Mouse (Mus musculus) liver, embryonic 16.5 days (tissue): ENCODE measurements around the gene Ercc6. TPM values are rescaled to one million over a fixed set of nuclear protein-coding genes. Genes with fewer than 3 reads are reported as not detected.

Source experiments
- ATAC-seq: fragments of 200-750 bp; cut with Nextera tagmentation; 2 replicates; pipeline ENCODE4 v1.8.0; 2017; ENCODE audit warnings: low read depth, mild to moderate bottlenecking, moderate number of reproducible peaks, moderate library complexity
- H3K27ac ChIP-seq: fragments of 300-500 bp; sonication (generic); 2 replicates; pipeline ENCODE4 v1.5.1; 2014; ENCODE audit warnings: mild to moderate bottlenecking, low read length
- H3K27me3 ChIP-seq: fragments of 300-500 bp; sonication (generic); 2 replicates; pipeline ENCODE4 v1.6.1; 2014; ENCODE audit warnings: low read depth, low read length, mixed read lengths; ENCODE audit not compliant: control insufficient read depth, insufficient read depth
- H3K36me3 ChIP-seq: fragments of 300-500 bp; sonication (generic); 2 replicates; pipeline ENCODE4 v1.6.1; 2014; ENCODE audit warnings: mild to moderate bottlenecking; ENCODE audit not compliant: control insufficient read depth, insufficient read depth
- H3K4me1 ChIP-seq: fragments of 300-500 bp; sonication (generic); 2 replicates; pipeline ENCODE4 v1.6.1; 2014; ENCODE audit warnings: low read depth, low read length, mixed read lengths; ENCODE audit not compliant: control insufficient read depth
- H3K4me2 ChIP-seq: fragments of 300-500 bp; sonication (generic); 2 replicates; pipeline ENCODE4 v1.6.1; 2014; ENCODE audit warnings: low read depth, low read length, mixed read lengths
- H3K4me3 ChIP-seq: fragments of 300-500 bp; sonication (generic); 2 replicates; pipeline ENCODE4 v1.5.1; 2014; ENCODE audit warnings: low read depth, mild to moderate bottlenecking, low read length
- H3K9ac ChIP-seq: fragments of 300-500 bp; sonication (generic); 2 replicates; pipeline ENCODE4 v1.6.1; 2014; ENCODE audit warnings: low read depth, low read length
- H3K9me3 ChIP-seq: fragments of 300-500 bp; sonication (generic); replicated peaks from 2 replicates; pipeline ENCODE4 v1.6.1; 2016; ENCODE audit warnings: low read length; ENCODE audit not compliant: control insufficient read depth
- WGBS: fragments of 180-500 bp; shearing (Covaris S2); extraction: QIAGEN DNeasy Blood & Tissue Kit; methylation state at CpG from one replicate; pipeline ENCODE4 v1.1.7; 2014; ENCODE audit not compliant: insufficient replicate concordance; 5-methylcytosine and 5-hydroxymethylcytosine counted together
- polyA plus RNA-seq: library from polyadenylated mRNA; unstranded; fragments of >200 nt; fragmentation: Nextera tagmentation; extraction: Ambion mirVana; gene quantifications from 2 replicates; pipeline ENCODE4 v1.2.1, GENCODE M21; 2015

Gene Ercc6
- polyA plus RNA-seq, 1 experiment from 2014 or later: 5.3 TPM

- Histone ChIP-seq H3K4me3 (no peak overlapping the region), H3K27ac (no peak overlapping the region), H3K4me2 (no peak overlapping the region), H3K36me3 (peaks cover 5% of the 10 kb centered on the region; the same call in 1 of the 2 replicates), H3K9ac (no peak overlapping the region), H3K27me3 (no peaks in the 10 kb centered on the region), H3K9me3 (no peaks in the 10 kb centered on the region), H3K4me1 (no peaks in the 10 kb centered on the region; the same call in 1 of the 2 replicates)
- WGBS: 79% methylated on average over 2 of the region's 2 CpGs
- ATAC-seq: no peak
These were observed 65.1 kb downstream of the Ercc6 start for GRCm38 (mm10) chr14:32578420-32578819.

- Histone ChIP-seq H3K4me2 (no peak overlapping the region), H3K36me3 (no peaks in the 10 kb centered on the region), H3K9ac (no peak overlapping the region), H3K27ac (no peak overlapping the region), H3K4me3 (no peak overlapping the region), H3K4me1 (no peaks in the 10 kb centered on the region; the same call in 1 of the 2 replicates), H3K27me3 (no peaks in the 10 kb centered on the region), H3K9me3 (no peaks in the 10 kb centered on the region)
- ATAC-seq: no peak
- WGBS: 71% methylated on average over 9 of the region's 9 CpGs
These were observed 70.4 kb downstream of the Ercc6 start for GRCm38 (mm10) chr14:32583696-32584095.

GRCm38 (mm10) chr14:32587013-32587784 is 73.9 kb downstream of the Ercc6 start:
- Histone ChIP-seq H3K4me1 (no peaks in the 10 kb centered on the region), H3K4me3 (no peak overlapping the region), H3K9ac (no peak overlapping the region), H3K36me3 (no peaks in the 10 kb centered on the region), H3K27ac (no peak overlapping the region), H3K9me3 (no peaks in the 10 kb centered on the region), H3K4me2 (no peak overlapping the region), H3K27me3 (no peaks in the 10 kb centered on the region)
- 14% methylated on average over 10 of the region's 10 CpGs for WGBS
- no peak for ATAC-seq

GRCm38 (mm10) chr14:32590377-32590776 is 77.1 kb downstream of the Ercc6 start:
- no peak overlapping the region for H3K4me2 ChIP-seq
- peaks cover 8% of the 10 kb centered on the region for H3K27me3 ChIP-seq
- no peak overlapping the region for H3K4me3 ChIP-seq
- H3K9me3 ChIP-seq: no peaks in the 10 kb centered on the region
- H3K9ac ChIP-seq: no peak overlapping the region
- H3K4me1 ChIP-seq: no peaks in the 10 kb centered on the region
- no peak for ATAC-seq
- no peak overlapping the region for H3K27ac ChIP-seq
- WGBS: 45% methylated on average over 3 of the region's 3 CpGs
- H3K36me3 ChIP-seq: no peaks in the 10 kb centered on the region

GRCm38 (mm10) chr14:32597232-32598231 is 84.2 kb downstream of the Ercc6 start:
- ATAC-seq: no peak
- H3K36me3 ChIP-seq: no peaks in the 10 kb centered on the region
- no peak overlapping the region for H3K4me2 ChIP-seq
- H3K4me3 ChIP-seq: no peak overlapping the region
- no peaks in the 10 kb centered on the region for H3K9me3 ChIP-seq
- no peak overlapping the region for H3K9ac ChIP-seq
- peaks cover 70% of the 10 kb centered on the region for H3K27me3 ChIP-seq
- H3K27ac ChIP-seq: no peak overlapping the region
- no peaks in the 10 kb centered on the region for H3K4me1 ChIP-seq
- WGBS: 2% methylated on average over 78 of the region's 78 CpGs

- no peak for ATAC-seq
- 8% methylated on average over 23 of the region's 23 CpGs for WGBS
- peaks cover 70% of the 10 kb centered on the region for H3K27me3 ChIP-seq
These were observed 85.3 kb downstream of the Ercc6 start for GRCm38 (mm10) chr14:32598437-32599219.

GRCm38 (mm10) chr14:32599290-32600041 is 86.1 kb downstream of the Ercc6 start, which contains the start of gene Prrxl1:
Gene Prrxl1, plus strand, starts transcription at chr14:32599407.
- no peak within 1 kb of the TSS for H3K4me2 ChIP-seq
- no peak for ATAC-seq
- H3K9ac ChIP-seq: no peak within 1 kb of the TSS
- no peaks in the 10 kb centered on the region for H3K9me3 ChIP-seq
- no peaks in the 10 kb centered on the region for H3K4me1 ChIP-seq
- no peak within 1 kb of the TSS for H3K4me3 ChIP-seq
- no peaks in the 10 kb centered on the region for H3K36me3 ChIP-seq
- H3K27ac ChIP-seq: no peak within 1 kb of the TSS
- WGBS: 3% methylated on average over 53 of the region's 53 CpGs
- peaks cover 69% of the 10 kb centered on the region for H3K27me3 ChIP-seq

More at GRCm38 (mm10) chr14:32598437-32599219, 85.3 kb downstream of the Ercc6 start:
- Histone ChIP-seq H3K36me3 (no peaks in the 10 kb centered on the region), H3K9me3 (no peaks in the 10 kb centered on the region), H3K4me2 (no peak overlapping the region), H3K4me3 (no peak overlapping the region), H3K9ac (no peak overlapping the region), H3K27ac (no peak overlapping the region), H3K4me1 (no peaks in the 10 kb centered on the region)

GRCm38 (mm10) chr14:32600110-32600509 is 86.8 kb downstream of the Ercc6 start:
- no peak for ATAC-seq
- Histone ChIP-seq H3K27me3 (peaks cover 63% of the 10 kb centered on the region), H3K4me2 (no peak overlapping the region), H3K36me3 (no peaks in the 10 kb centered on the region), H3K9me3 (no peaks in the 10 kb centered on the region), H3K9ac (no peak overlapping the region), H3K4me3 (no peak overlapping the region), H3K27ac (no peak overlapping the region), H3K4me1 (no peaks in the 10 kb centered on the region)
- 4% methylated on average over 16 of the region's 16 CpGs for WGBS
